Mouse (Mus musculus) heart, adult 8-10 months (tissue): ENCODE measurements around the gene Tnp2. TPM values are rescaled to one million over a fixed set of nuclear protein-coding genes. Genes with fewer than 3 reads are reported as not detected.

Source experiments
- DNase-seq: peaks from one replicate; pipeline ENCODE4 v3.0.0; 2022; ENCODE audit warnings: low spot score
- total RNA-seq, 4 experiments: library from RNA; stranded (reverse); gene quantifications; 2 replicates each; pipeline ENCODE4 v1.2.4; 2022

The Tnp2 gene
- total RNA-seq, 4 experiments from 2014 or later: not detected

GRCm38 (mm10) chr16:10788866-10789265 is 406 bp upstream of the Tnp2 start:
- no peak for DNase-seq

GRCm38 (mm10) chr16:10787548-10788058 is 857 bp downstream of the Tnp2 start:
- no peak for DNase-seq

DNA sequence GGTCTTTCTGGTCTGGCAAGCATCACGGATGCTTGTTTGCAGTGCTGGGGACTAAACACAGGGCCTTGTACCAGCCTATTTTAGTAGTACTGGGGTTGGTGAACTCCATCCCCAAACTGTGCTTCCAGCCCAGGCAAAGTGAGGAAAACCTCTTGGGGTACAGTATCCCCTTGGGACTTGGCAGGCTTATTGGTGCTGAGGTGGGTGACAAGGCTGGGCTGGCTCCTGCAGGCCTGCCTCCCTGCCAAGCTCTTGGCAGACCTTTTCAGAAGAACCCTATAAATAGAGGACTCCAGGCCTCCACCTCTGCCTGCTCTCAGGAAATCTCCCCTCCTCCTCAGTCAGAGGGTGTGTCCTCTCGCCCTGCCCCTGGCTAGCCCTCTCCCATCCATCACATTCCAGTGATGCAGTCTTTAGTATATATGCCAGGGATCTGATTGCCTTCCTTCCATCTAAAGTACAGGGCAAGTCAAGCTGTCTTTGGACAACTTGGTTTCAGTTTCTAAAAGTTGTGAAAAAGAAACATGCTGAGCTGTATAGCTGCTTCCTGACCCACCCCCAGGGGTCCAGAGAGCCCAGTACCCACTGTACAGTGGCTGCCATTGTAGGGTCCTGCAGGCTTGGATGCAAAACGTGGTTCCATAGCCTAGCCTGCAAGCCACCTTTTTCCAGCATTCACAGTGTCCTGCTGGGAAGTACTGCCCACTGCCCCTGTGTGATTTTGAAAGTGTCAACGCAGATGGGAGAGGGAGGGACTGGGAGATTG is 1.5 kb downstream of the Tnp2 start:
- peak; percentile 42 for DNase-seq

GRCm38 (mm10) chr16:10786288-10786687 is 2.2 kb downstream of the Tnp2 start:
- peak; percentile 85 for DNase-seq

DNA sequence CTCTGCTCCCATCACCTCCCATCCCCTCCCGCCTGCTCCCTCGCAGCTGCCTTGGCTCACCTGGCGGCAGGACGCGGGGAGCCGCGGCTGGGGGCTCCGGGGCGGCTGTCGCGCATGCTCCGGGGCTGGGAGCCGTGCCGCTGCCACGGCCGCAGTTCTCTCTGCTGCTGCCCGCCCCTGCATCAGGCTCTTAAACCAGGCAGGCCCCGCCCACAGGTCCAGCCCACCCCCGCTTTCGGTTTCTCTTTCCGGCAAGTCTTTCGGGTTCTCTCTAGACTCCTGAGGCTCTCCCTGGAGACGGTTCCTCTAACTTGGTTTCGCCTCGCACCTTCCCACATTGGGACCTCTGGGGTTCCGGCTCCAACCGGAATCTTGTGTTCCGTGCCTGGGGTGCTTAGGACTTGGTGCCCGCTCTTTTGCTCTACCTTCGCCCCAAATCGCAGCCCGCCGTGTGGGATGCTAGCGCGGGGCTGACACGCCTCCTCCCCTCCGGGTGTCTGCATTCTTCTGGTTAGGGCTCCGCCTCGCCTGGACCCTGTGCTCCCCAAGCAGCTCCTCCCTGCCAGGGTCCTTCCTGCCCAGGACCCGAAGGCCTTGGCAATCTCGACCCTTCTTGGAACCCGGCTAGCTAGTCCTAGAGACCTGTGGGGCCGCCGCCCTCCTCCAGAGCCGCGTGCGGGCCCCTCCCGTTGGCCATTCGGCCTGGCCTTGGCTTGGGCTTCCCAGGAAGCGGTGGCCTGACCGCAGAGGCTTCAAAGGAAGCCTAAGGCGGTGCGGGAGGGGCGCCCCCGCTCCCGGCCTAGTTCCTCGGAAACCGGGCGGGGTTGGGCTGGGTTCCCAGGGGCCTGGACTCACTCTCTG is 2.9 kb downstream of the Tnp2 start, which contains the start of gene Socs1:
Gene Socs1 (minus strand): TSS at position 166 of the 861 bp plus-strand sequence.
- DNase-seq: peak; percentile 88

DNA sequence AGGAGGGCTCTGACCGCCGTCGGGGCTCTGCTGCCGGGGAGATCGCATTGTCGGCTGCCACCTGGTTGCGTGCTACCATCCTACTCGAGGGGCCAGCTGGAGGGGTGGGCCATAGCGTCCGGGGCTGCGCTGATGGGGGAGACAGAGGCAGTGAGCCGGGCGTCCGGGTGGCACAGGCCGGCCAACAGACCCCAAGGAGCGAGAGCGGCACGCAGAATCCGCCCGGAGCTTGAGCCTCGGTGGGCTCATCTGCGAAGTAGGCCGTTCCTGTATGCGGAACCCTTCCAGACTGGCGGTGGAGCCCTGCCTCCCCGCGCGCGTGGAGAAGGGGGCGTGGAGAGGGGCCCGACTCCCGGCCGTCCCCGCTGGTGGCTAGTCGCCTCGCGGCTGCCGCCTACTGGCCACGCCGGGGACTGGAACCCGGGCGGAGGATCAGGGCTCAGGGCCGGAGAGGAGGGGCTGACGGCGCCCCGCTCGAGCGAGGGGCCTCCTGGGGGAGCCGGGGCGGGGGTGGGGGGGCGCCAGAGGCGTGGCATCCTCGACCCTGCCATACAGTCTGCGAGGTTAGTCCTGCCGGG is 3.6 kb downstream of the Tnp2 start:
- peak; percentile 83 for DNase-seq

DNA sequence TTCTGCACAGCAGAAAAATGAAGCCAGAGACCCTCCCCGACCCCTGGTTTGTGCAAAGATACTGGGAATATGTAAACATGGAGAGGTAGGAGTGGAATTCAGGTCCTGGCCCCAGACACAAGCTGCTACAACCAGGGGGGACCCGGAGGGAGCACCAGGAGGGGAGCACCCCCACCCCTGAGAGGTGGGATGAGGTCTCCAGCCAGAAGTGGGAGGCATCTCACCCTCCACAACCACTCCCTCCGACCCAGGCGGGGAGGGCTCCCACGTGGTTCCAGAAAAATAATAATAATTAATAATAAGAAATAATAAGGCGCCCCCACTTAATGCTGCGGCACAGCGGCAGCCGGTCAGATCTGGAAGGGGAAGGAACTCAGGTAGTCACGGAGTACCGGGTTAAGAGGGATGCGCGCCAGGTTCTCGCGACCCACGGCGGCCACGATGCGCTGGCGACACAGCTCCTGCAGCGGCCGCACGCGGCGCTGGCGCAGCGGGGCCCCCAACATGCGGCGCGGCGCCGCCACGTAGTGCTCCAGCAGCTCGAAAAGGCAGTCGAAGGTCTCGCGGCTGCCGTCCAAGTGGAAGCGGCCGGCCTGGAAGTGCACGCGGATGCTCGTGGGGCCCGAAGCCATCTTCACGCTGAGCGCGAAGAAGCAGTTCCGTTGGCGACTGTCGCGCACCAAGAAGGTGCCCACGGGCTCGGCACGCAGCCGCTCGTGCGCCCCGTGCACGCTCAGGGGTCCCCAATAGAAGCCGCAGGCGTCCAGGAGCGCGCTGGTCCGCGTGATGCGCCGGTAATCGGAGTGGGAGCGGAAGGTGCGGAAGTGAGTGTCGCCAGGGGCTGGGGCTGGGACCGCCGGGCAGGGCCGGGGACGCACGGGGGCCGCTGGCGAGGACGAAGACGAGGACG is 4.3 kb downstream of the Tnp2 start:
- no peak for DNase-seq

GRCm38 (mm10) chr16:10783451-10783850 is 5.0 kb downstream of the Tnp2 start:
- no peak for DNase-seq

DNA sequence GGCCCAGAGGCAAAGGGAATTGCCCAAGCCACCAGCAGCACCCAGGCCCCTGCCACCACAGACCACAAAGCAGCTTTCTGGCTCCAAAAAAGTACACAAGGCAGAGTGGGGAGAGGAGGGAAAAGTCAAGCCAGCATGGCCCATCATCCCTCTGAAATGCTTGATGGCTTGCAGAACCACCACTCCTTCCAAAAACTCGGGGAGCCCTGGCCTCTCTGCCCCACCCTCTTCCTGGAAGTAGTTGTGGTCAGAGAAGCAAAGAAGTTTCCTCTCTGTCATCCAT is 5.4 kb downstream of the Tnp2 start:
- DNase-seq: no peak

DNA sequence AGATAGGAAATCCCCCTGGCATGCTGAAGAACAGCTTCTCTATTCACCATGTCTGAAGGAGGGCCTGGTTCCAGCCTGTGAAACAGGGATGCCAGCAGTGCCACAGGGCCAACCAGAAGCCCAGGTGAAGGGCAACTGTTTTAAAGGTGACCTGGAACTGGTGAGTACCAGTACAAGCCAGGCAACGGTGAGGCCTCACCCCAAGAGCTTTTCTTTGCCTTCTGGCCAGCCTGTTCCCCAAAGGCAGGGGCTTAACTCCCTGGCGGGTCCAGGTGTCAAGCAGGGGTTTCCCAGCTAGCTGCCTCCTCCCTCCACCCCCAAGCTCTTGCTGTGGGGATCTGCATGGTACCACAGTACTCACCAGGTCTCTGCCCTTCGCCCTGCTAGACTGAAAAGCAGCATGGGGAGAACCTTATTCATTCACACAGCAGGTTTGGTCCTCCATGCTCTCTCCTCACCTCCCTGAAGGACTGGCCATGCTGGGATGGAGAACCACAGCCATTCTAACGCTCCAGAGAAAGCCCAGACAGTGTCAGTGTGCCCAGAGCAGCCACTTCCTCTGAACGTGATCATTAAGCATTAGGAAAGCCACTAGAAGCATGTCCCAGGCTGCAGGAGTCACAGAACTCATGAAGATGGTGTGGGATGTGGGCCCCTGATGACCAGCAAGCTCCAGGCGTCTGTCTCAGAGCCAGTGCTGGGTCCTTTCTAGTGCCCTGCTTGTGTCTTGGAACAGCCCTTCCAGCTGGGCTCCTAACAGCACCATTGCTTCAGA is 5.9 kb downstream of the Tnp2 start:
- DNase-seq: no peak

DNA sequence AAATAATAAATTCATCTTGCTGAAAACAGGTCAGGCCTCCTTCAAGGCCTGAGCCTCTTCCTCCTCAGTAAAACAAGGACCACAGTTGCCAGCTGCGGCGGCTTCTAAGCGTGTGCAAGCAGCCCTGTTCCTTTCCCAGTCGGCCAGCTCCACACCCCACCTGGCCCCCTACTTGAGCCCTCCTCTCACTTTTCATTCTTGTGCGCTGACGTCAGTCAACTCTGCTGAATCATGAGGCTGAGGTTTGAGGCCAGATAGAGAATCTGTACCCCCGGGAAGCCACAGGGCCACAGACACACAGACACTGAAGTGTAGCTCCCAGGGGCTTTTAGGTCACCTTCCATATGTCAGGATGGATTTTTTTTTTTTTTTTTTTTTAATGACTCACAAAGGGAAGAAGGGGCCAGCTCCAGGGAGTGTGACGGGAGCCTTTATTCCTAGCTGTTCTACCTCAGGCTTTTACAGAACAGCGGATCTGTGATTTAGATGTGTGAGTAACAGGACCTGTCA is 6.5 kb downstream of the Tnp2 start:
- DNase-seq: no peak

DNA sequence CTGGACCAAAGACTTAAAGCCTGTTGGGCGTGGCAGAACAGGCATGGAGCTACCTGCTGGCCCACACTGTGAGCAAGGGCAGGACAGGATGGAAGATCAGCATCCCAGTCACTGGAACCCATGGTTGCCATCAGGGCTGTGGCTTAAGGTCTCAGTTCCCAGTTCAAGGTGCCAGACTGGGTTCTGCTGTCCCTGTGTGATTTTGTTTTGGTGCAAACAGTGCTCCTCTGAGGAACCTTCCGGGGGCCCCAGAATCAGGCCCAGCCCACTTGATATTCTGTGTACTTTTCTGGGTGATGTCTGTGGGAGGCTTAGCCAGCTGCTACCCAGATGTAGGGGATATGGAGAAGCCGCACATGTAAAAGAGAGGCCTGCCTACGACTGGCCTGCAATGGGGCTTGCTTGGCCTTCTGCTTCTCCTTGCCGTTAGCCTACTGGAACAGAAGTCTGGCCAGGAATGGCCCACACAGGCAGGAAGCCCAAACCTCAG is 7.8 kb downstream of the Tnp2 start:
- no peak for DNase-seq

DNA sequence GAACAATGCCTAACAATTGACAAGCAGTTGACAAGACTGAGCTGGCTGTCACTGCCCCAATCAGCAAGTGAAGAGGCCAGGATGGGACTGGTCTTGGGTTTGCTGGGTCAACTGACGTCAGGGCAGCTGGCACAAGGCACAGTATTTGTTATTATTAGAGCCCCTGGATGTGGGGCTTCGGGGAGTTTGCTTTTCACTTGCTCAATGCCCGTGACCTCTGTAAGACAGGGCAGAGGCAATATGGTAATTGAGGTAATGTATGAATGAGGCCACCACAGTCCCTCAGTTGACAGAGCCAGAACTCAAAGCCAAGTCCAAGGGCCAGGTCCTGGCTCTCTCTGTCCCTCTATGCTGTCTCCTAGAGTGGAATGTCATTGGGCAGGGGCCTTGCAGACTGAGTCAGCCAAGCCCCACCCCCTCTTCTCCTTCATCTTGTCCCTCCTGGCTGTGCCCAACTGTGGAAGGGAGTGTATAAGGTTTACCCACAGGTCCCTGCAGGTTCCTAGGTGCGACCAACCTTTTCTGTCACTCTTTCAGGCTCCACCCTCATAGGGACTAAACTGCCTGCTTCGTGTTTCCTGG is 10.8 kb downstream of the Tnp2 start:
- no peak for DNase-seq

DNA sequence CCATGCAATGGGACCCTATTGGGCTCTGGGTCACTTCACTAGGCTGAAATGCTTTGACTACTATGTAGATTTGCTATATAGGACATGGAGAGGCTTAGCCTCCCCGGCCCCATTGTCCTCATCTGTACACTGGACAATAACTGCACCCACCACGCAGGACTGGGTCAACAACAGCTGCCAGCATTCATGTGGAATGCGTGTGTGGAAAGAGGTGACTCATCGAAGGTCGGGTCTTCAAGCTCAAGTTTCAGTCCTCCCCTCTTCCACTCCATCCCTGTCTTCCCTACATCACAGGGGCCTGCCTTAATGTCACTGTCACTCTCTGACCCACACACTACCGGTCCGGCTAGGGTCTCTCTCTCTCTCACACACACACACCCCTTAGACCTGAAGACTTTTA is 12.1 kb downstream of the Tnp2 start:
- DNase-seq: no peak

DNA sequence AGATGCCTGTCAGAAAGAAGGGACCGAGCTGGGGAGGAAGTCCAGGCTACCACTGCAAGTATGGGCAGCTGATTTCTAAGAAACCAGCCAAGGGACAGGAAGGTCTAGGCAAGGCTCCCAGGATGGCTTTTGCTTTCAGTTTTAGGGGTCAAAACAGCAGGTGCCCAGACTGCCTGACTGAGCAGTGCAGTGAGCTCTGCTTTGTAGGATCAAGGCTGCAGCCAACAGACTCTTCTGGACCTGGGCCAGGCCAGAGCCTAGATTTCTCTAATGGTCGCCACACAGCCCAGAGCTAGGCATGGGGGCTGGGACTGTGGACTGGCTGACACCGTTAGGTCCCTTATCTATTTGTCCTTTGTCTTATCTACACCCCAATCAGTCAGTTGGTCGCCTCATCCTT is 13.7 kb downstream of the Tnp2 start:
- DNase-seq: no peak

DNA sequence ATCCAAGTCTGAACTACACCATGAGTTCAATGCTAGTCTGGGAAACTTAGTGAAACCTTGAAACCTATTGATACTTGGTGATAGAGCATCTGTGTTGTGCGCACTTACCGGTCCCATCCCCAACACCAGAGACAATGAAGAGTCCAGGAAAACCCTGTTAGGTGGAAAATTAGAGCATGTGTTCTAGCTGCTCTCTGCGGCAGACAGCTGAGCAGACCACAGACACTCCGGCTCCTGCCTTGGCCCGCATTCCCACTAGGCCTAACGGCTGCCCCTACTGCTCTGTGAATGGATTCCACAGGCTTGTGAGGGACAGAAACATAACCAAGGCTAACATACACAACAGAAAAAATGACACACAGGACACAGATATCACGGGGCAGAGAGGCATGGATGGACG is 14.9 kb downstream of the Tnp2 start:
- DNase-seq: no peak

- DNase-seq: no peak
Measured at GRCm38 (mm10) chr16:10771769-10772510, 16.5 kb downstream of the Tnp2 start.

GRCm38 (mm10) chr16:10770531-10771325 is 17.7 kb downstream of the Tnp2 start:
- no peak for DNase-seq
